Mouse (Mus musculus) embryonic stem cell, embryonic (primary cell): Measurements from ENCODE around the gene Btbd11.

Experiments used
- CTCF ChIA-PET, 4 experiments: fragments of 300-600 bp in 2 of 4; fragments of 350-600 bp in 2 of 4; sonication (Branson Sonifier 250); formaldehyde crosslinking; loops; one replicate each; lab custom pipeline; 2022; ENCODE audit warnings: inconsistent platforms in 2 of 4; lab: Charles Lee
- POLR2A ChIA-PET, 4 experiments: fragments of 300-600 bp in 2 of 4; fragments of 350-600 bp in 2 of 4; sonication (Branson Sonifier 250); formaldehyde crosslinking; loops; one replicate each; lab custom pipeline; 2022; ENCODE audit warnings: antibody characterized with exemption in 4 of 4, inconsistent platforms in 1 of 4; lab: Charles Lee

Gene Btbd11

DNA sequence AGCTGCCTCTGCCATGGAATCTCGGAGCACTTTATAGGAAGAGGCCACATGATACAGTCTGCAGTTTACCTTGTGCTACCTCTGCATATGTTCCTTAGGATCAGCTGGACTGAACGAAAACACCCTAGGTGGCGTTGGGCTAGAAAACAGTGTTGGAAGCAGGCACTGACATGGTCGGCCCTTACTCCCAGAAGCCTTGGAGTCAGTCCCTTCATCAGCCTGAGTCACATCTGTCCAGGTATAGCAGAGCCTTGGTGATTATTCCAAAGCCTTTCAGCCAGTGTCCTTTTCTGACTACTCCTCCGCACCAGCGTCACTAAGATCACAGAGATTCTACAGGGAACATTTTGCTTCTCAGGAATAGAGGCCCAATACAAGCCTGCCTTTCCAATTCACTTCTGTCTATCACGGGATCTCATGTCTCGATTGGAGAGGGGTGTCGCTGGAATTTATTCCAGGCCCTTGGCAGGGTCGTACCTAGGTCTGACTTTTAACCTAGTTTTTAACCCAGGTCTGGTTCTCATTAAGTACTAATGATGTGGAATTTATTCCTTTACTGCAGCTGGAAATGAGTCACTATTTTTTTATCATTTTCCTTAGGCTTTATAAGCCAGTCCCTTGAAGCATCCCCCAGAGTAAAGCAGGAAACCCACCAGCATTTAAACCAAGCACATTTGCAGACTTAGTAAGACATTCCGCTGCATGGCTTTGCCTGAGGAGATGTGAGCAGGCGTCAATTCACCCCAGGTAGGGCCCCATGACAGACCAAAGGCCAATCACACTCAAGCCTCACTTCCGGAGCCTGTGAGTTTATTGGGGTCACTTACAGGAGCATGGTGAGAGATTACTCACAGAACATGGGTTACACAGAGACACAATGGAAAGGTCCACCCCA, 192.2 kb downstream of the Btbd11 start:
- CTCF ChIA-PET, result interaction anchor here in 2 of 4 experiments (0.6 to 1.9 kb wide), 2 partner anchors 24 to 75 kb away, joined by 3 to 6 read pairs; no protein-coding TSS in a partner anchor
- POLR2A ChIA-PET, result interaction anchor here in 3 of 4 experiments (0.6 to 1.7 kb wide), 8 partner anchors 14 to 394 kb away, joined by 3 to 5 read pairs (median 4); partner anchors contain the start of genes Btbd11 (in 1 of the 3) and Cry1 (in 1 of the 3)

DNA sequence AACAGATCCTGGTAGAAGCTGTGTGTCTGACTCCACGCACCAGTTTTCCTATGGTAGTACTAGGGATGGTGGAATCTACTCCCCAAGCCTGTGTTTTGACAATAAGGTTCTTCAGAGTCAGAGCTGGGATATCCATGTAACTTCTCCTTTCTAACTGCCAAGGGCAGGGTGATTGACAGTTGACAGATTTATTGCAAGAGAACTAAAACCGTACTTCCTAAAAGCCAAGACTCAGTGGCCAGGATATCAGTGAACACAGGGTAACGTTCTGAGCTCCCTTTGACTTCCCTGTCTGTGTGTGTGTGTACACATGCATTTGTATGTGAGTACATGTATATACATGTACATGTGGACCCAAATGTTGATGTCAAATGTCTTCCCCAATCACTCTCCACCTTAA, 201.1 kb downstream of the Btbd11 start:
- ChIA-PET CTCF (no interaction called here), POLR2A (interaction anchor here in 1 of 4 experiments (0.7 to 1.3 kb wide), 3 partner anchors 21 to 91 kb away, joined by 3 read pairs; no protein-coding TSS in a partner anchor)

DNA sequence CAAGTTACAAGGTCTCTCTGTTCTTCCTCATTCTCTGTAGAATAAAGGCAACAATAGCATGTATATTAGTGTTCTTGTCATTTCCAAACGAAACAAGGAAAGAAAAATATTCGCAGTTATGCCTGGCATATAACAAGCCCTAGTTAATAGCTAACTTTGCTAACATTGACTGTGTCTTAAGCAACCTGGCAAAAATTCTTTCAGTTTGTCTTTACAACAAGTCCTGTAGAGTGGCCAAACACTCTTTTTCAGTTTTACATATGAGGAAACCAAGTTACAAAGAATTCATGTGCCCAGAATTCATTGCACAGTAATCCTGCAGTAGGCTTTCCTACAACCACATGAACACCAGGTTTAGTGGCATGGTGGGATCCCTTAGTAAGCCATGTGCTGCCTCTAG, 203.4 kb downstream of the Btbd11 start:
- POLR2A ChIA-PET, result no interaction called here
- CTCF ChIA-PET, result interaction anchor here in 1 of 4 experiments (1.1 kb wide), 1 partner anchor 9 kb away, joined by 3 read pairs; no protein-coding TSS in a partner anchor

DNA sequence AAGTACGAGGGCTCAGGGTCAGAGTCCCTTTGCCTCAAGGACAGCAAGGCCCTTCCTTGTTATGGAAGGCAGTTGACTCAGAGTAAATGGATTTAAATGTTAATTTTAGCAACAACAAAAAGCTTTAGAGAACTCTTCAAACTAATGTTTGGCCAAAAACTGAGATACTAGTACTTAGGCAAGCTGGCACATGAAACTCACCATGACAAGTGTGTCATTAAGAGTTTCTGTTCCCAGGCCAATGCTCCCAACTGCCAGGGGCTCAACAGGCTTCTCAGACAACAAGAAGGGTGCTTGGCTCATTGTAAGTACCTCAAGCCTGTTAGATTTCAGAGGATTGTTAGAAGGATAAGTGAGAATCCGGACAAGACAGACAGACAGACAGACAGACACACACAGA, 204.7 kb downstream of the Btbd11 start:
- CTCF ChIA-PET, result interaction anchor here in 1 of 4 experiments (0.6 to 1.0 kb wide), 2 partner anchors 202 to 852 kb away, joined by 3 to 4 read pairs; no protein-coding TSS in a partner anchor
- POLR2A ChIA-PET, result interaction anchor here in 2 of 4 experiments (0.8 to 1.6 kb wide), 4 partner anchors 19 to 52 kb away, joined by 3 to 8 read pairs (median 8); no protein-coding TSS in a partner anchor

DNA sequence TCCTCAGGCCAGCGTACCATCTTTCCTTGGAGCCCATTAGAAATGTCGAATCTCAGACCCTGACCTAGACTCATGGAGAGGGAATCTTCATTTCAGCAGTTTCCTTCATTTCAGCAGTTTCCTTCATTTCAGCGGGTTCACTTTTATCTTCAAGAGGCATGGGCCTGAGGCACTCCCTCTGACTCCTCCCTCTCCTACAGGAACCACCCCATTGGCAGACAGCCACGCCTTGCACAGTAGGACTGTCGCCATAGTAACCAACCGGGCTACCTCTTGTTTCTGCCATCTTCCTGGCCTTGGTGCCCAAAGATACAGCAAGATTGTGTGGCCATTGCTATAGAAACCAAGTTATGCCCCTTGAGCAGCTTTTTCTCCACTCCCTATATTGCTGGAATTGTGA, 205.4 kb downstream of the Btbd11 start:
- POLR2A ChIA-PET, result interaction anchor here in 3 of 4 experiments (0.6 to 1.6 kb wide), 4 partner anchors 15 to 203 kb away, joined by 3 to 7 read pairs (median 3); no protein-coding TSS in a partner anchor
- CTCF ChIA-PET, result interaction anchor here in 1 of 4 experiments (1.0 kb wide), 1 partner anchor 203 kb away, joined by 3 read pairs; no protein-coding TSS in a partner anchor

DNA sequence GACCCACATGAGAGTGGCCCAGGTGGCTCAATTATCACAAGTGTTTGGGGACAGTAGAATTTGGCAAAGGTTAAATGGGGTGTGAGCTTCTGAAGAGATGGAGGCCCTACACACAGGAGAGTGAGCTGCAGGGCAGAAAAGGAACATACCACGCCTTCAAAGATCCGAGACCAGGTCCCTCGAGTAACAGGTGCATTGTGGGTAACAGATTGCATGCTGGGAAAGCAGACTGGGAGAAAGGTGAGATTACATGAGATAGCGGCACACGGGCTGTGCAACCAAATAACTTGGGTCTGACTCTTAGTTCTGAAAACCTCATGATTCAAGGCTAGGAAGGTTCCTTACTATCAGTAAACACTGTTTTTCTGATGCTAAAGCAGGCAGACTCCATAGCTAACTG, 209.7 kb downstream of the Btbd11 start:
- CTCF ChIA-PET, result no interaction called here
- POLR2A ChIA-PET, result interaction anchor here in 1 of 4 experiments (0.9 kb wide), 1 partner anchor 57 kb away, joined by 5 read pairs; no protein-coding TSS in a partner anchor

DNA sequence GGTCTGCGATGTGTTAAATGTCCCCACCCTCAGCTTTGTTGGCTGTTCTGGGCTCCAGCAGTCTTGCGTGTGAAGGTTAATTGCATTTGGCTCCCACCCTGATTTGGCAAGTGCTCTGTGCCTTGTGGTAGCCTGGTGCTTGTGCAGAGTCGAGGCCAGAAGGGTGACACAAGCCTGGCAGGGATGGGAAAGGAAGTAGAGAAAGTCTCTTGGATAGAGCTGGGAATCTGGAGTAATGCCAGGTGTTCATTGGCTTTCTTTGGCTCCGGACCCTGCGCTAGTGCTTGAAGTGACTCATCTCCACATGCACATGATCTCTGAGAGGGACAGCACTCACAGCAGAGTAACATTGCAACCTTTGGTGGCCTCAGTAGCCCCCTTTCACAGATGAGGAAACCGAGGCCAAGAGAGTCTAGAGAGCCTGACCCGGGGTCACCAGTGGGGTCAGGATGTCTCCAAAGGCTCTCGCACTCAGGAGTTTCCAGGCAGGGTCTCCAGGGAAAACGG, 211.5 kb downstream of the Btbd11 start:
- POLR2A ChIA-PET, result interaction anchor here (0.6 to 1.9 kb wide), 18 partner anchors 13 to 1686 kb away, joined by 3 to 11 read pairs (median 4); partner anchors contain the start of gene Btbd11 (in 1 of the 4)
- CTCF ChIA-PET, result interaction anchor here (0.5 to 1.1 kb wide), 6 partner anchors 9 to 444 kb away, joined by 3 to 4 read pairs (median 3); no protein-coding TSS in a partner anchor

DNA sequence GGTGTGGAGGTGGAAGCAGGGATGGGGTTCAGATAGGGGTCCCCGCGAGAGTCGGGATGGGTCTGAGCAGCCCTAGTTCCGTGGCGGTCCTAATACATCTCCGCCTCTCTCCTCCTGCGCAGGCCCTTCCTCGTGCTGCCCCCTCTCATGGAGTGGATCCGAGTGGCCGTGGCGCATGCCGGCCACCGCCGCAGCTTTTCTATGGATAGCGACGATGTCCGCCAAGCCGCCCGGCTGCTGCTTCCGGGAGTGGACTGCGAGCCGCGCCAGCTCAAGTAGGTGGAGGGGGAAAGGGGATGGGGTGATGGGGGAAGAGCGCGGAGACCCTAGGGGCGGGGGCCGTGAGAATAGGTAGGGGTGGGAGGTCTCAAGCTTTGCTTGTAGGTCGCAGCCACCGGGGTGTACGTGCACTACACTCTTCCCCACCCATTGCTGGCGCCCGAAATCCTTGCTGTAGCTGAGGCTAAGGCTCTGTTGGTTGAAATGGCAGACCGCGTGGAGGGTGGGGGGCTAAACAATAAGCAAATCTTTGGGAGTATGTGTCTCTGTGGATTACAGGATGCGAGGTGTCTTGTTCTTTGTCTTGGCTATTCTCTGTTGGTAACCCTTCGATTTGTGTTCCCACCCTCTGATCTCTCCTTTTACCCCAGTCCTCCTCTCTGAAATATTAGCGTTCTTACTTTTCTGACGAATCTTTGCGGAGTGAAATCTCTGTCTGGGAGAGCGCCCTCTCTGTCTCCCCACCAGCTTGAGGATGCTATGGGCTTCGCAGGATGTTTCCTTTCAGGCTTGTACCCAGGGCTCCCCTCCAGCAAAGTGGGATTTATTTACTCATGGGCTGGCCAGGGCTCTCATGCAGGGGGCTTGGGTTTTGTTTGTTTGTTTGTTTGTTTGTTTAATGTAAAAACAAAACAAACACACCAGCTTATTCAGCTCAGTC, 212.3 kb downstream of the Btbd11 start:
- POLR2A ChIA-PET, result interaction anchor here (0.6 to 1.9 kb wide), 22 partner anchors 14 to 1686 kb away, joined by 3 to 11 read pairs (median 4); partner anchors contain the start of gene Btbd11 (in 2 of the 4)
- CTCF ChIA-PET, result interaction anchor here in 3 of 4 experiments (0.6 to 1.1 kb wide), 3 partner anchors 10 to 445 kb away, joined by 3 read pairs; no protein-coding TSS in a partner anchor

DNA sequence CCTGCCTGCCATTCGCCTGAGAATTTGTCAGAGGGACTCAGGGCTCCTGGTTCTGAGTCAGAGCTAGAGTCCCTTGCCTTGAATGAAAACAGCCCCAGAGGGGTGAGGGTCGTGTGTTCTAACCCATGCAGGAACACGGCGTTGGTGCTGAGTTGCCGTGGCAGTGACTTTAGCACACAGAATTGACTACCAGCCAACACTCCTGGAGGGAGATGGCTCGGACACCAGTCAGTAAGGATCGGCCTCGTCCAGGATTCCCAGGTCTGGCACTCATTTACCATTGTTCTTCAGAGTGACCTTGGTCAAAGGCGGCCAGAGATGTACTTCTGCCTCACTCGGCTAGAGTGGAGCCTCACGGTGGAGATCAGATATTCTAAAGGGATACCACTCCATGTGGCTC, 215.9 kb downstream of the Btbd11 start:
- ChIA-PET POLR2A (interaction anchor here in 1 of 4 experiments (0.7 kb wide), 1 partner anchor 699 kb away, joined by 3 read pairs; no protein-coding TSS in a partner anchor), CTCF (no interaction called here)

DNA sequence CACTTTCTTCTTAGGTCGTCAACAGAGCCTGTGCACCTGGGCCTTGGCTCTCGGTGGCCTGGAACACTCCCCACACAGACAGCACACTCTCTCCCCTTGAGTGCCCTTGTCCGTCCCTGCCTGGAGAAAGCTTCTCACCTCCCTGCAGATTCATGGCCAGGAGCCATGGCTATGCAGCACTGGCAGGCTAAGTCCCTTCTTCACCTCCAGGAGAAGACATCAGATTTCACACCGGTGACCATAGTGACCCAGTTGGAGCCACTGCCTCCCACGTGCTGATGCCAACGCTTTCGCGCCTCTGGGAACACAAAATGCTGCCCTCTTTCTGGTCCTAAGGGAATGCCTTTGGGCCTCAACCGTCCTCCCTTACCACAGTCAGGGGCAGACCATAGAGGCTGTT, 217.9 kb downstream of the Btbd11 start:
- ChIA-PET CTCF (interaction anchor here in 1 of 4 experiments (1.2 kb wide), 1 partner anchor 32 kb away, joined by 3 read pairs; no protein-coding TSS in a partner anchor), POLR2A (interaction anchor here in 1 of 4 experiments (1.0 kb wide), 1 partner anchor 13 kb away, joined by 3 read pairs; no protein-coding TSS in a partner anchor)

DNA sequence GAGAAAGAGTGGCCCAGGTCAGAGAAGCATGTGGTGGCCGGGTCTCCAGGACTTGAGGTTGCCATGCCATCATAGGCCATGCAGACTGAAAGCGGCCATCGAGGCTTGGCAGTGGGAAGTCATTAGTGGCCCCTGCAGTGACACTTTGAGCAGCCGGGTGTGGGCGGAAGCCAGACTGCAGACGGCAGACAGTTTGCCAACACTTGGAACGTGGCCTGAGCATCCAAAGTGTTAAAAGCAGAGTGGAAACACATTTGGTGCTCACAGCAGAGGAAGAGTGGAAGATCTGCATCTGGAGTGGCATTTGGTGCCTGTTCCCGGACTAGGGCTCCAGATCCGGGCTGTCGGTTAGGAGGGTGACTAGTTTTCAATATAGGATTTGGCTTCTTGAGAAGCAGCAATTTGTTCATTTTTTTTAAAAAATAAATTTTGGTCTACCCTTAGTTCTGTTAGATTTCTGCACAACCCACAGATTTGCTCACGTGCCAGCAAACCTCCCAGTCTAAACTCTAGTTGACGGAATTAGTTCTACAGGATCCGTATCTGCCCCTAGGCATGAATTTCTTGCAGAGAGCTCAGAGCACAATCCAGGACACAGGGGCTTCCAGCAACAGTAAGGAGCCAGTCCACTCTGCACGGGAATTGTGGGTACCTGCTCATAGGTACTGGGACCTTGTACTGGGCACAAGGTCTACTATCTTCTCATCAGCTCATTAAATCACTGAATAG, 222.1 kb downstream of the Btbd11 start:
- POLR2A ChIA-PET, result no interaction called here
- CTCF ChIA-PET, result no interaction called here

DNA sequence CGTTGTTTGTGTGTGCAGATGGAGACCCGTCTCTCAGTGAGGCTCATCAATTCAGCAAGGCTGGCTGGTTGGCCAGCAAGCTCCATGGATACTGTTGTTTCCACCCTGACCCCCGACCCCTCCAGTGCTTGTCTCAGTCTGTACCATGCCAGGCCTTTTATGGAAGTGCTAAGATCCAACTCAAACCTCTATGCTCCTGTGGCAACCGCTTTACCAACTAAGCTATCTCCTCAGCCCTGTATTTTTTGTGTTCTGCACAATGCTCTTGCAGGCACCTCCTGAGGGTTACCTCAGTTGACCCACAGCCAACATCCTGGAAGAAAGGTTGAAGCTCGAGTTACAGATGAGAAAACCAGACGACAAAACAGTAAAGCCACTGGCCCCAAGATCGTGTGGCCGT, 230.5 kb downstream of the Btbd11 start:
- CTCF ChIA-PET, result interaction anchor here in 1 of 4 experiments (0.6 kb wide), 1 partner anchor 240 kb away, joined by 4 read pairs; no protein-coding TSS in a partner anchor
- POLR2A ChIA-PET, result interaction anchor here in 2 of 4 experiments (0.6 to 1.3 kb wide), 4 partner anchors 13 to 778 kb away, joined by 3 read pairs; no protein-coding TSS in a partner anchor

DNA sequence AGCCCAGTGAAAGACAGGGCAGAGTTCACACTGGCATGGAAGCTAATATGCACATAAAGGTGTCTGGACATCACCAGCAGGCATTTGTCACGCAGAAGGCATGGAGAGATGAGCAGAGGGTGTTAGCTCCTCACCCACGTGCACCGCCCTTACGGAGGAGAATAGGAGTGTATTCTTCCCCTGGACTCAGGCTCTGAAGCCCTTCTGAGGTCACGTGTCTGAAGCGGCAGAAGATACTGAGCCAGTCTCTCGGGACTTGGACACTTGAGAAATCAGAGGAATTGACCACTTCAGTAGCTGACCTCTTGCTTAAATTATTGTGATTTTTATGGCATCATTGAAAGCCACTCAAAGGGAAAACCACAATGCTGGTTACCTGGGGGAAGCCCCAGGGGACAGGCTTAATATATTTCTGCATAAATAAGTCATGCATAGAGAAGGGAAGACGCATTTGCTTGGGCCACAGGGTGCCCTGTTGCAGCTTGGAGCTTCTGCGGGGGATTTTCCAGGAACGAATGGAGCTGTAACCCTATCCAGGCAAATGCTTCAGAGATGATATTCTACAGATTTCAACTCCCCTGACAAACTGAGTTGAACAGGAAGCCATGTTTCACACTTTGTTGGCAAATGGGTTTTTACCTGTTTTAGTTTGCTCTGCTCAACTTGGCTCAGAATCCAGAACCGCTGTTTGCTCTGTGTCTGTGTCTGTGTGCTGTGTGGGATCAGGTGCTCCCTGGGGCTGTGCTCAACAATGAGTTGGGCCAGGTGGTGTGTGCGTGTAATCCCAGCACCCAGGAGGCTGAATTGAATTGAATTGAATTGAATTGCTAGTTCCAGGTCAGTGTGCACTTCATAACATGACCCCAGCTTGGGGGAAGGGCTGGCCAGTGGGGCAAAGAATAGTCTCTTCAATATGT, 231.1 kb downstream of the Btbd11 start:
- ChIA-PET POLR2A (interaction anchor here in 2 of 4 experiments (0.6 to 1.3 kb wide), 4 partner anchors 13 to 779 kb away, joined by 3 read pairs; no protein-coding TSS in a partner anchor), CTCF (interaction anchor here in 2 of 4 experiments (0.6 to 0.7 kb wide), 2 partner anchors 113 to 241 kb away, joined by 3 to 4 read pairs; no protein-coding TSS in a partner anchor)

DNA sequence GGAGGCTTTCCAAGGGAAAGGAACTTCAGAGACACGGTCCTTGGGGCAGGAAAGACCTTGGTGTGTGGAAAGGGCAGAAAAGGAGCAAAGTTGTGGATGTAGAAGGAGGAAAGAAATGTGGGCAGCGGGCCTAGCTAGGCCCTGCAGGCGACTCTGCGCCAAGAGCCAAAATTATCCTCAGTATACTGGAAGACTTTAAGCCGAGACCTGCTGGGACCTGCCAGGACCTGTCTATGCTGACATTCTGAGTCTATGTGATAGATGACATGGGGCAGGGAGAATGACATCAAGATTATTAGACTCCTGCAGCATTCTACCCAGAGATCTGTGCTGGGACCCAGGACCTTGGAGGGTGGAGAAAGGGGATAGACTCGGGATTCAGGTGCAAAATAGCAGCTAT, 234.5 kb downstream of the Btbd11 start:
- ChIA-PET POLR2A (interaction anchor here in 3 of 4 experiments (0.6 to 2.1 kb wide), 13 partner anchors 11 to 436 kb away, joined by 3 to 11 read pairs (median 4); partner anchors contain the start of gene Btbd11 (in 1 of the 3)), CTCF (interaction anchor here in 2 of 4 experiments (0.6 to 1.0 kb wide), 4 partner anchors 28 to 437 kb away, joined by 3 to 8 read pairs (median 3); no protein-coding TSS in a partner anchor)

DNA sequence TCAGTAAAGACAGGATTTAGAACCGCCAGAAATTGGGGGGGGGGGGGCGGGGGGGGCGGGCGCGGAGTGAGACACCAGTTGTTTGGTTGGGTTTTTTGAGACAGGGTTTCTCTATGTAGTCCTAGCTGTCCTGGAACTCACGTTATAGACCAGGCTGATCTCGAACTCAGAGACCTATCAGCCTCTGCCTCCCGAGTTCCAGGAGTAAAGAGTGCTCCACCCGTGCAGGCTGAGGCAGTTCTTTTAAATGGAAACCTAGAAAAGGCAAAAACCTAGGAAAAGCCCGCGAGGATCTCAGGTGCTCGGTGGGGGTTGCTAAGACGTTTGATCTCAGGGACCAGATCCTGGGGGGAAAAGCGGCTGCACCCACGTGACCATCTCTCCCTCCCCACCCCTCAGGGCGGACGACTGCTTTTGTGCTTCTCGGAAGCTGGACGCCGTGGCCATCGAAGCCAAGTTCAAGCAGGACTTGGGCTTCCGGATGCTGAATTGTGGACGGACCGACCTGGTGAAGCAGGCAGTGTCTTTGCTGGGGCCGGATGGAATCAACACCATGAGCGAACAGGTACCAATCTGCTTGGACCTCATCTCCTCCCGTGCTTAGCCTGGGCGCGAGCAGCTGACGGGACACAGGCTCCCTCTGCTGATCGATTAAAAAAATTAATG, 238.0 kb downstream of the Btbd11 start:
- POLR2A ChIA-PET, result interaction anchor here in 3 of 4 experiments (0.6 to 1.1 kb wide), 13 partner anchors 12 to 565 kb away, joined by 3 to 7 read pairs (median 3); partner anchors contain the start of gene Btbd11 (in 1 of the 3)
- CTCF ChIA-PET, result interaction anchor here (0.6 to 1.5 kb wide), 14 partner anchors 11 to 1505 kb away, joined by 3 to 36 read pairs (median 3); no protein-coding TSS in a partner anchor
